Mouse (Mus musculus) midbrain, embryonic 10.5 days (tissue): ENCODE results near the gene Lypd9. TPM values are rescaled to one million over a fixed set of nuclear protein-coding genes. Genes with fewer than 3 reads are reported as not detected.

ENCODE experiments used
- DNase-seq: peaks from one replicate; pipeline ENCODE4 v3.0.0-alpha.2; 2017; ENCODE audit warnings: low spot score
- H3K27ac ChIP-seq: fragments of 300-500 bp; sonication (generic); replicated peaks from 2 replicates; pipeline ENCODE4 v1.5.1; 2016; ENCODE audit warnings: mild to moderate bottlenecking
- H3K27me3 ChIP-seq: fragments of 300-500 bp; sonication (generic); 2 replicates; pipeline ENCODE4 v1.6.1; 2016; ENCODE audit warnings: low read depth, mild to moderate bottlenecking; ENCODE audit not compliant: poor library complexity, severe bottlenecking
- H3K36me3 ChIP-seq: fragments of 300-500 bp; sonication (generic); 2 replicates; pipeline ENCODE4 v1.6.1; 2016; ENCODE audit warnings: mild to moderate bottlenecking, moderate library complexity
- H3K4me1 ChIP-seq: fragments of 300-500 bp; sonication (generic); 2 replicates; pipeline ENCODE4 v1.6.1; 2016
- H3K4me3 ChIP-seq: fragments of 300-500 bp; sonication (generic); 2 replicates; pipeline ENCODE4 v1.5.1; 2016; ENCODE audit warnings: mild to moderate bottlenecking, moderate library complexity
- H3K9me3 ChIP-seq: fragments of 300-500 bp; sonication (generic); replicated peaks from 2 replicates; pipeline ENCODE4 v1.6.1; 2016; ENCODE audit warnings: mild to moderate bottlenecking
- WGBS: fragments of 180-500 bp; shearing (Covaris S2); methylation state at CpG from one replicate; pipeline ENCODE4 v1.1.7; 2016; 5-methylcytosine and 5-hydroxymethylcytosine counted together
- polyA plus RNA-seq: library from polyadenylated mRNA; unstranded; fragments of >200 nt; fragmentation: Nextera tagmentation; extraction: Ambion mirVana; gene quantifications from 2 replicates; pipeline ENCODE4 v1.2.1, GENCODE M21; 2016

Lypd9 gene
- polyA plus RNA-seq, 1 experiment from 2014 or later = not detected

DNA sequence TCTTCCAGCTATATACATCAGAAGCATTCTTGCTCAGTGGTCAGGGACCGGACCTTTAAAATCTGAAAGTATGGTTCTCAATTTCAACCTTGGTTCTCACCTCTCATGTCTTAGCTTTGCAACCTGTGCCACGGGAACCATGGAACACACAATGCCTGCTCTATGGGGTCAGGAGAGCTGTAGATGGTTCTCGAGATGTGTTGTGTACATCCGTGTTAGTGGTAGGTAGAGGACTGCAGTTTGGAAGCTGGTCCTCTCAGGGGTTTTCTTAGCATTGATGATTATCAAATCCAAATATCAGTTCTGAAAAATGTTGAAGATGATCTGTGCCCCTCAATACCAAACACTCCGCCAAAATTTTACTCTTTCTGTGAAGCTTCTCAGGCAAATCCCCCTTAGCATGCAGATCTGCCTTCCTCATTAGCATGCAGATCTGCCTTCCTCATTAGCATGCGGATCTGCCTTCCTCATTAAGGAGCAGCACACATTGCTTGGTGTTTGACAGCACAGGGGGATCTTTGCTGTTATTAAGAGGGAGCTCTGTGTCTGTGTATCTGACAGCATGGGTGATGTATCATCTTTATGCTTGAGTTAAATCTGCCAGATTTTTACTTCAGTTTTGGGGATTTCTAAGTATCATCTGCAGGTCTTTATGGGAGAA is 52.6 kb downstream of the Lypd9 start:
- no peaks in the 10 kb centered on the region for H3K36me3 ChIP-seq
- DNase-seq = no peak
- no peaks in the 10 kb centered on the region for H3K9me3 ChIP-seq
- WGBS = 57% methylated on average over 6 of the region's 6 CpGs
- peaks cover 12% of the 10 kb centered on the region; the same call in 1 of the 2 replicates for H3K4me1 ChIP-seq
- H3K4me3 ChIP-seq = no peak overlapping the region
- no peaks in the 10 kb centered on the region for H3K27me3 ChIP-seq
- H3K27ac ChIP-seq = no peak overlapping the region

Other genes with a start within 250 kb of the Lypd9 start
- not detected in 2 replicates for gene 4930438A08Rik, start 178.1 kb downstream of the Lypd9 start, polyA plus RNA-seq
- 25.9 and 26.8 TPM in 2 replicates for gene Zfp692, start 145.9 kb downstream of the Lypd9 start, polyA plus RNA-seq
- gene Zfp672, start 122.6 kb downstream of the Lypd9 start, polyA plus RNA-seq = 25.1 and 29.2 TPM in 2 replicates
- gene Sh3bp5l, start 122.2 kb downstream of the Lypd9 start, polyA plus RNA-seq = 46.3 and 53.4 TPM in 2 replicates
- gene Lypd8, start 73.9 kb downstream of the Lypd9 start, polyA plus RNA-seq = not detected in 2 replicates
- not detected in 2 replicates for gene 1810065E05Rik, start 31.8 kb downstream of the Lypd9 start, polyA plus RNA-seq
- gene Gm12253, start 20.4 kb downstream of the Lypd9 start, polyA plus RNA-seq = not detected in 2 replicates
- gene Olfr30, start 9.3 kb upstream of the Lypd9 start, polyA plus RNA-seq = not detected in 2 replicates
- not detected in 2 replicates for gene Olfr332, start 39.6 kb upstream of the Lypd9 start, polyA plus RNA-seq
- gene Olfr331, start 49.6 kb upstream of the Lypd9 start, polyA plus RNA-seq = not detected in 2 replicates
- gene Olfr330, start 81.9 kb upstream of the Lypd9 start, polyA plus RNA-seq = not detected in 2 replicates
- not detected in 2 replicates for gene Olfr329-ps, start 93.5 kb upstream of the Lypd9 start, polyA plus RNA-seq
- gene Olfr328, start 102.7 kb upstream of the Lypd9 start, polyA plus RNA-seq = 0.06 TPM in 1 of 2 replicates, not detected in the other
- not detected in 2 replicates for gene Olfr224, start 117.6 kb upstream of the Lypd9 start, polyA plus RNA-seq
- gene Olfr325, start 124.8 kb upstream of the Lypd9 start, polyA plus RNA-seq = not detected in 2 replicates
- not detected in 2 replicates for gene Olfr324, start 142.2 kb upstream of the Lypd9 start, polyA plus RNA-seq
- gene 2210407C18Rik, start 163.2 kb upstream of the Lypd9 start, polyA plus RNA-seq = not detected in 2 replicates
- not detected in 2 replicates for gene Olfr323, start 177.6 kb upstream of the Lypd9 start, polyA plus RNA-seq
- 0.46 and 0.53 TPM in 2 replicates for gene Trim58, start 187.5 kb upstream of the Lypd9 start, polyA plus RNA-seq
- gene Olfr322, start 205.9 kb upstream of the Lypd9 start, polyA plus RNA-seq = not detected in 2 replicates
- not detected in 2 replicates for gene Olfr320, start 228.2 kb upstream of the Lypd9 start, polyA plus RNA-seq
- gene Olfr319, start 246.2 kb upstream of the Lypd9 start, polyA plus RNA-seq = not detected in 2 replicates